Mouse (Mus musculus) monocyte, adult 5-6 weeks (primary cell): Measurements from ENCODE around the gene Lgals2. TPM values are rescaled to one million over a fixed set of nuclear protein-coding genes. Genes with fewer than 3 reads are reported as not detected.

Source experiments
- ATAC-seq: fragments of 153-309, 156-312 bp; replicated peaks from 2 replicates; pipeline ENCODE4 v1.8.0; 2017; ENCODE audit warnings: mild to moderate bottlenecking; ENCODE audit not compliant: low TSS enrichment, insufficient number of reproducible peaks, severe bottlenecking, poor library complexity, low FRiP score
- total RNA-seq: library from RNA; stranded (forward); fragments of 200-1000, 200-491, 200-594 nt; gene quantifications from 3 replicates; pipeline ENCODE4 v1.2.3, GENCODE M21; 2017

The Lgals2 gene
- not detected in 3 replicates for total RNA-seq

- no peak for ATAC-seq
These were observed at the start of gene Lgals2 for GRCm38 (mm10) chr15:78855303-78855965. Lgals2 (minus strand) TSS chr15:78855529.

DNA sequence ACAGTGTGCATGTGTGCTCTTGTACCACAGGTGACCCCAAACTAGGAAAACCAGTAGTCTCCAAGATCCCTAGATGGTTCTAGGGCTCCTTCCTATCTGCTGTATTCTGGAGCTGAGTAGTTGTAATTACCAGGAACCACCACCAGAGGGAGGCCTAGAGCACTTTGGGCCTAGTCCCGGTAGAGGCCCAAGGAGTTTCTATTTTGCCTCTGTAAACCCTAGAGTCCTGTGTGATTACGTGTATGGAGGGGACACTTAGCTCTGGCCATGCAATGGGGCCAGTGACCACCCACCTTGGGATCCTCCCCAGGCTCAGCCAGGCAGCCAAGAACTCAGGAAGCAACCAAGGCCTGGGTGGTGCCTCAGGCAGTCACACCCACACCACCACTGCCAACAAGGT, 47.9 kb upstream of the Lgals2 start:
- ATAC-seq, result peak; percentile 34

GRCm38 (mm10) chr15:78901422-78901789, 46.1 kb upstream of the Lgals2 start:
- ATAC-seq, result no peak

GRCm38 (mm10) chr15:78900585-78901421, 45.5 kb upstream of the Lgals2 start:
- 0 out of 2 replicates have a peak, but pooled peaks have one; percentile 10 for ATAC-seq

DNA sequence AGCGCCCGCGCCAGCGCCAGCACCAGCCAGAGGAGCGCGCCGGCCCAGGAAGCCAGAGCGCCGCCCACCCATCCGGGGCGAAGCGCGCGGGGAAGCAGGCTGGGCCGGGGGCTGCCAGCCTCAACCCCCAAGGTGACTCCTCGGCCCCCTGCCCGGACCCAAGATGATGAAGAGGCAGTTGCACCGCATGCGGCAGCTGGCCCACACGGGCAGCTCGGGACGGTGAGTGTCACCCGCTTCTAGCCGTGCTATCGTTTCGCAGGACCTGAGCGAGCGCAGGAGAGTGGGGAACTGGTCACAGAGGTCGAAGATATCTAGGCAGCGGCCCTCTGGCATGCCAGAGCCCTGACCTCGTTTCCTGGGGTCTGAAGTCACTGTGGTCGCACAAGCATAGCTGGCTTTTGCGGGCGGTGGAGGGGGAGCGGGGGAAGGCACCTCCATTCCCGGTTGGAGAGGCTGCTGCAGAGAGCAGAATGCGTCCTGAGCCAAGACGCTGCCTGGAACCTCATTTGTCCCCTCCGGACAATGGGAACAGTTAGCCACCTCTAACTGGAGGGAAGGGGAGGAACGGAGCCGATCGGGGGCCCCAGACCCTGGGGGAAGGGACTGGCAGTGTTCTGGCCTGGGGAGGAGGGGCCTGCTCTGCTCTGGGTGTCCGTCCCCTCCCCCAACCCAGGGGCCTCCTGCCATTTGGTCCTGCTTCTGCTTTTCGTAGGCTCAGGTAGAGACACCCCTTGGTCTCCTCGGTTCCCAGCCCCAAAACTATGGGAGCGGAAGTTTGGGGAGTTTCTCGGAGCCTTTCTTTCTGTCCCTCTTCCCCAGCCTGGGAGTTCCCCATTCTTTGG, 44.6 kb upstream of the Lgals2 start, which contains the start of gene Sh3bp1:
Gene Sh3bp1, plus strand, starts transcription at position 29 of the 845 bp plus-strand sequence.
- no peak for ATAC-seq

DNA sequence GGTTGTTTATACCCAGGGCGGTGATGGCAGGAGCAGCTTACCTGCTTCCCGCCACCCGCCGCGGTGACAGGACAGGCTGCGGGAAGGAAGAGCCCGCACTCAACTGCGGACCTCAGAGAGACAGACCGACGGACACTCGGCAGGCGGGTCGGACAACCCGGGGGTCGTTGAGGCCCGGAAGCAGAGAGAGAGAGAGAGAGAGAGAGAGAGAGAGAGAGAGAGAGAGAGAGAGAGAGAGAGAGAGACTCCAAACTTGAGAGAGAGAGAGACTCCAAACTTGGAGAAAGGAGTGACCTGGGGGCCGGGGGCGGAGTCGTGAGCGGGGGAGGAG, 44.0 kb upstream of the Lgals2 start, which contains the start of gene Gm49510:
Gene Gm49510, plus strand, starts transcription at position 259 of the 331 bp plus-strand sequence.
- no peak for ATAC-seq

- no peak for ATAC-seq
These were observed 43.2 kb upstream of the Lgals2 start for GRCm38 (mm10) chr15:78898507-78899001.

DNA sequence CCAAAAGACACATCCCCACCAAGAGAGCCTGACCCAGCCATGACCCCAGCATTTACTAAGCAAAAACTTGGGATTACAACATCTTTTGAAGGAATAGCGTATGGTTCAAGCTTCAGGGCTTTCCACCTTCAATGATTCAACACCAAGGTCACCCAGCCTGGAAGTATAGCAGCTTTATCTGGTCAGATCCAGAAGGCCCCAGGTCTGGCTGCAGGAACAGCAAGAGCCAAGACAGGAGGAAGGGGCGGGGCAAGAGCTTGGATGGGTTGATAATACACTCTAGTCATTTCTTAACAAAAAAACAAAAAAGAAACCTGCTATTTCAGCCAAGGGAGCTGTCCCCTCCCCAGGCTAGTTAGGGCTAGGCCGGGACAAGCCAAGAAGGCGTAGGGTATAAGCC, 42.2 kb upstream of the Lgals2 start:
- no peak for ATAC-seq

GRCm38 (mm10) chr15:78896149-78896548, 40.8 kb upstream of the Lgals2 start:
- ATAC-seq, result peak; percentile 42; the same call in 1 of the 2 replicates

DNA sequence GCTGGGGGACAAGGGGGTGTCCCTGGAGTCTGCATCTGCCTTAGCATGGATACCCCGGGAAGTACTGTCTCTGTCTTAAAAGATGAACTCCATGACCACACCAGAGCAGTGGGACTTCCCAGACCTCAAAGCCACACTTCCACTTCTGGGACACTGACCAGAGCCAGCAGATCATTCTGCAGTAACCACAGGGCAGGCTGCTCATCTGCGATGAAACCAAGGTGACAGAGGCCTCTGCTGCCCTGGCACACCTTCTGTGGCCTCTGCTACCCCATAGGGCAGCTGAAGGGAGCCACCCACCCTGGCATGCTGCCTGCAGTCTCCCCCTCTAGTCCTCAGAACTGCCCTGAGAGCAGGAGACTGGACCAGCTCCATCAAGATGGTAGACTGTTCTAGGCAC, 40.4 kb upstream of the Lgals2 start:
- 0 out of 2 replicates have a peak, but pooled peaks have one; percentile 2 for ATAC-seq

- no peak for ATAC-seq
These were observed 39.4 kb upstream of the Lgals2 start for GRCm38 (mm10) chr15:78894726-78895125.

- ATAC-seq, result no peak
These were observed 37.1 kb upstream of the Lgals2 start for GRCm38 (mm10) chr15:78892440-78892839.

- ATAC-seq, result no peak
These were observed 34.1 kb upstream of the Lgals2 start for GRCm38 (mm10) chr15:78889401-78889853.

GRCm38 (mm10) chr15:78881828-78882227, 26.5 kb upstream of the Lgals2 start:
- ATAC-seq, result no peak

DNA sequence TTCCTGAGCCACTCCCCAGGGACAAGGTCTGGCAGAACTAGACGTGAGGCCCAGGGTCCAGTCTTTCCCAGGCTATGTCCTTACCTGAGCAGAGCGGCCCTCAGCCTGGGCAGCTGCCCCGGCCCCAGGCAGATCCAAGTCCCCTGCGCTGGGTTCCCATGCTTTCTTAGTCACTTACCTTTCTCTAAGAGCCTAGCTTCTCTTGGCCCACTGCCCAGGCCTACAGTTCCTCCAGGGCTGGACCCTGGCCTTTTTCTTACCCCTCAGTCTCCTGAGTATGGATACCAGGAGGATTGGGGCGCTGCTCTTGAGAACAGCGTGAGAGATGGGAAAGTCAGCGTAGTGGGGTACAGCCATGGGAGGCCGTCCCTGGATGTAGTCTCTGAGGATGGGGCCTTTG, 25.1 kb upstream of the Lgals2 start:
- ATAC-seq, result no peak

DNA sequence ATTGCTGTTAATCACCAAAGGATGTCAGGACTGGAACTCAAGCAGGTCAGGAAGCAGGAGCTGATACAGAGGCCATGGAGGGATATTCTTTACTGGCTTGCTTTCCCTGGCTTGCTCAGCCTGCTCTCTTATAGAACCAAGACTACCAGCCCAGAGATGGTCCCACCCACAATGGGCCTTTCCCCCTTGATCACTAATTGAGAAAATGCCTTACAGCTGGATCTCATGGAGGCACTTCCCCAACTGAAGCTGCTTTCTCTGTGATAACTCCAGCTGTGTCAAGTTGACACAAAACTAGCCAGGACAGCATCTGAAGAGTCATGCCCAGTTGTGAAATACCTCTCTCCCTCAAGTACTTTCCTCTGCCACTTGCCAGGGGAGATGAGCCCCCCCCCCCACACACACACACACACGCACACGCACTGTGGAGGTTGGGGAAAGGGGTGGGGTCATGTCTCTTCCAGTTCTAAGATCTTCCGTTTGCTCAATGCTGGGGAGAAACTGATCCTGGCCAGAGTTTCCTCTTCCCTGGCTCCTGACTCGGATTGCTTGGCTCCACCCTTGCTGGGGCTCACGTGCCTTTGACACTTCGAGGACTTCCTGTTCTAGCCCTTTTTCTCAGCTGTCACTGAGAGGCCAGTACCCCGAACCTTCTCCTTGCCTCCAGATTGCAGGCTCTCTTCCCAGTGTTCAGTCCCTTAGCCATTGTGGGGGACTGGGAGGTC, 23.6 kb upstream of the Lgals2 start:
- ATAC-seq, result peak; percentile 45

DNA sequence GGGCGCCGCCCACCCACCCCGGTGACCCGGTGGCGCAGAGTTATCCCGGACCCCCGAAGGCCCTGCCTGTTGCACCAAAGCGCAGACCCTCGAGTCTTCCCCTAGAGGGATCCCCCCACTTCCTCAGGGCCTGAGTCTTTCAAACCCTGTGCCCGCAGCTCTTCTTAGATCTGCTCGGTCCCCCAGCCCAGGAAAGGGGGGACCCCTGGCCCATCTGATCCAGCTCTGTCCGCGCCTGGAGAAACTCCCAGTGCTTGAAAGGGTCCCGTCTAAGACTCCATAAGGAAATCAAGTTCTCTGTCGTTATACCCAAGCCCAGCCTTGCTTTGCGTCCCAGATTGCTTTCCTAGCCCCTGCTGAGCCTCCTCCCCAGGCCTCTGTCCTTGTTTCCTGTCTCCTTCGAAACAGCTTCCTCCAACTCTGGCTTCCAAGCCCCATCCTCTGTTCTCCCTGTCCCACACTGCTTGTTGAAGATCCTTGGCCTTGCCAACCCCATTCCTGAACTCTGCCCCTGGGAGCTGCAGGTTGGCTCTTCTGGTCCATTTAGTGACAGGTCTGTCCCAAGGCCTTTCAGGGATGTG, 22.6 kb upstream of the Lgals2 start:
- ATAC-seq, result no peak
